Mouse (Mus musculus): ENCODE data around the gene Scn8a. TPM values are rescaled to one million over a fixed set of nuclear protein-coding genes. Genes with fewer than 3 reads are reported as not detected.

Scn8a gene
- polyA plus RNA-seq, 1 experiment from 2014 or later, result 3.6 TPM

DNA sequence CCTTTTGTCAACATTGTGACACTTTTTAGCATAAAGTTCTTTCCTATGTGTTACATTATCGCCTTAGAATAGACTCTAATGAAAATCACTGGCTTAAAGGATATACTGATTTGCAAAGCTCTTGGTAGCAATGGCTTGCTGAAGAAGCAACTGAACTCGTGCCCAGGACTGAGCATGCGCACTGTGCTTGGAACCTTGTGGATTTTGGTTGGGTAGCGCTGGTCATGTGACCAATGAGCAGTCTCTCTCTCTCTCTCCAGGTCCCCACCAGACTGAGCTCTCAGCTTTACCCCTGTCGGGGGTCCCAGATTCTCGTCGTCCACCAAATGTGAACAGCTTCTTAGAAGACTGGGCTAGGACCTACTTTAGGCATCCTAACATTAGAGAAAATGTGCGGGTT lies 32.9 kb upstream of the Scn8a start:
- H3K9ac ChIP-seq (replicated peaks; ENCODE audit: low read depth, low read length), result no peak overlapping the region
- WGBS, result 74% methylated on average over 8 of the region's 8 CpGs
- H3K9me3 ChIP-seq (ENCODE audit: control insufficient read depth, low read depth, low read length), result no peaks in the 10 kb centered on the region
- H3K36me3 ChIP-seq (ENCODE audit: control insufficient read depth, insufficient read depth, low read length), result no peaks in the 10 kb centered on the region
- no peaks in the 10 kb centered on the region for H3K4me1 ChIP-seq (ENCODE audit: control insufficient read depth, insufficient read depth, low read length)
- no peak overlapping the region for H3K4me3 ChIP-seq (ENCODE audit: low read depth, low read length)
- H3K4me2 ChIP-seq (replicated peaks; ENCODE audit: low read depth, low read length), result no peak overlapping the region
- ATAC-seq (ENCODE audit: insufficient number of reproducible peaks, insufficient read depth, low FRiP score, low read depth), result no peak
- H3K27me3 ChIP-seq (ENCODE audit: control insufficient read depth, insufficient read depth, low read length), result no peaks in the 10 kb centered on the region
- no peak overlapping the region for H3K27ac ChIP-seq (ENCODE audit: low read length)

DNA sequence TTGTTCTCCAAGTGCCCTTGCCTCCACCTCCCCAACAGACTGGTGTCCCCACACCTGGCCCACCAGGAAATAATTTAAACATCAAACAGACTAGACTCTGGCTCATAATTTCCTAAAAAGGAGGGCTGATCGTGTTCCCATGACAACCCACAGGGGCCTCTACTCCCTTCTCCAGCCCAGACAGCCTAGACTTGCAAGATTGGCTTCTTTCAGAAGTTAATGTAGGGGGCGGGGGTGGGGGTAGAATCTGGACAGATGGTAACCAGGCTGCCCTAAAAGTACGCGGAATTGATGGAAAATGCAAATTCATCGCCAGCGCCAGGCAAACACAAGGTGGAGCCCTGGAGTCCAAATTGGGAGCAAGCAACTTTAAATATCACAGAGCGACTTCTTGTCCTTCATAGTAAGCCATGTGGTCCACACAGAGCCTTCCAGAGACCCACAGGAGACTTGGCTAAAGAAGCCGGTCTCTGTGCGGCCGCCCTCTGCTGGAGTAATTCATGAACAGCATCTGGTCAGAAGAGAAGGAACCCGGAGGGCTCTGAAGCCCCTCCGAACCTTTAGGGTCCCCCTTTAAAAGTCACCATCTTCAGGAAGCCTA lies 31.0 kb upstream of the Scn8a start:
- ATAC-seq (ENCODE audit: insufficient number of reproducible peaks, insufficient read depth, low FRiP score, low read depth), result no peak; the same call in 1 of the 2 replicates

DNA sequence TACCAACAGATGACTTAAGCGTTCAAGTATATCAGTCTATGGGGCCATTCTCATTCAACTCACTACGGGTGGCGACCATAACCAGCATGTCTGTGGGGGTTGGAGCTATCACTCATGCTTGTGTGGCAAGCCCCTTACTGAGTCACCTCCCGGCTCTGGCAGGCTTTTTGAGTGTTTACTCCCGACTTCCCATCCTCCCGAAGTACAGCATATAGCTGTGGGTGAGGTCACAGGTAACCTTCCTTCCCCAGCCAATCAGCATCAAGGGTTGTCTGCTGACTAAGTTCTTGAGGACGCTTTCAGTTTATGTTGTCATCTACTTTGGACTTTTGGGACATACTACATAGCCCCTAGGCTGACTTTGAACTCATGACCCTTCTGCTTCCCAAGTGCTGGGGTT lies 25.3 kb upstream of the Scn8a start:
- no peak overlapping the region for H3K4me3 ChIP-seq (ENCODE audit: low read depth, low read length)
- H3K27ac ChIP-seq (ENCODE audit: low read length), result no peak overlapping the region; the same call in 1 of the 2 replicates
- no peak overlapping the region for H3K4me2 ChIP-seq (replicated peaks; ENCODE audit: low read depth, low read length)
- no peak overlapping the region for H3K9ac ChIP-seq (replicated peaks; ENCODE audit: low read depth, low read length)
- 72% methylated on average over 7 of the region's 7 CpGs for WGBS
- H3K27me3 ChIP-seq (ENCODE audit: control insufficient read depth, insufficient read depth, low read length), result no peaks in the 10 kb centered on the region
- H3K4me1 ChIP-seq (ENCODE audit: control insufficient read depth, insufficient read depth, low read length), result peaks cover 6% of the 10 kb centered on the region
- ATAC-seq (ENCODE audit: insufficient number of reproducible peaks, insufficient read depth, low FRiP score, low read depth), result no peak
- no peaks in the 10 kb centered on the region for H3K36me3 ChIP-seq (ENCODE audit: control insufficient read depth, insufficient read depth, low read length)
- H3K9me3 ChIP-seq (ENCODE audit: control insufficient read depth, low read depth, low read length), result no peaks in the 10 kb centered on the region

More for the DNA sequence above, 31.0 kb upstream of the Scn8a start:
- 40% methylated on average over 12 of the region's 12 CpGs for WGBS
- Histone ChIP-seq H3K9ac (replicated peaks; ENCODE audit: low read depth, low read length) (no peak overlapping the region), H3K27me3 (ENCODE audit: control insufficient read depth, insufficient read depth, low read length) (no peaks in the 10 kb centered on the region), H3K4me3 (ENCODE audit: low read depth, low read length) (no peak overlapping the region), H3K9me3 (ENCODE audit: control insufficient read depth, low read depth, low read length) (no peaks in the 10 kb centered on the region), H3K4me1 (ENCODE audit: control insufficient read depth, insufficient read depth, low read length) (no peaks in the 10 kb centered on the region), H3K27ac (ENCODE audit: low read length) (no peak overlapping the region), H3K4me2 (replicated peaks; ENCODE audit: low read depth, low read length) (no peak overlapping the region), H3K36me3 (ENCODE audit: control insufficient read depth, insufficient read depth, low read length) (no peaks in the 10 kb centered on the region)

DNA sequence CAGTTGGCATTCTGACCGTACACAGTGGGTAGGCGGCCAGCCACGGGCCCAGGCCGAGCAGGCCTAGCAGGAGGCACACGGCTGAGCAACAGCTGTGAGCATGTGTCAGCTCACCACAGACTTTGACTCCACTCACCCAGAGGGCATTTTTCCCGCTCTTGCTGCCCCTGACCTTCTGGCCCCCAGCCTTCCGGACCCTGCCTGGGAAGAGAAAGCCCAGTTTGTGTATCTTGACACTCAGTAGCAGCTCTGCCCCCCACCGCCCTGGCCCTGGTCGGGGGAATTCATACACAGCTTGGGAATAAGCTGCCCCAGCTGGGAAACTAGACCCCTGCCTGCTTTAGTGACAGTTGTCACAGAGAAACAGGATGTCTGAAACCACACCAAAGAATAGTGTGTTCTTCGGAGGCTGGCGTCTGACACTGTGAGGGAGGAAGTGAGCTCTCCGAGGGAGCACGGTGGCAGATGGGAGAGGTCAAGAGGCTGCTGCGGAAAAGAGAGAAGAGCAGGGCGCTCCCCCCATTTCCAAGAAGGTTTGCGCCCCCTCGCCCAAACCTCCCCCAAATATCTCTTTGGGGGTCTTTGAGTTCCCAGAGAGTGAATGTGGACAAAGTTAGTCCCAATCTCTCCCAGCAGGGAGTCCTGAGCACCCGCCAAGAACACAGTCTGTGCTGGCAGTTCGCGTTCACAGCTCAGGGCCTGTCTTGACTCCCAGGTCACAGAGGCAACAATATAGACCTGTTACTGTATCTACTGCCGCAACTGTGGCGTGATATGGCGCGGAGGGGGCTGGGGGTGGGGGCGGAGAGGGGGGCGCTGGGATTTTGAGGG lies 24.4 kb upstream of the Scn8a start:
- Histone ChIP-seq H3K9ac (replicated peaks; ENCODE audit: low read depth, low read length) (no peak overlapping the region), H3K27me3 (ENCODE audit: control insufficient read depth, insufficient read depth, low read length) (no peaks in the 10 kb centered on the region), H3K9me3 (ENCODE audit: control insufficient read depth, low read depth, low read length) (no peaks in the 10 kb centered on the region), H3K4me3 (ENCODE audit: low read depth, low read length) (no peak overlapping the region), H3K36me3 (ENCODE audit: control insufficient read depth, insufficient read depth, low read length) (no peaks in the 10 kb centered on the region), H3K4me1 (ENCODE audit: control insufficient read depth, insufficient read depth, low read length) (peaks cover 6% of the 10 kb centered on the region), H3K4me2 (replicated peaks; ENCODE audit: low read depth, low read length) (no peak overlapping the region), H3K27ac (ENCODE audit: low read length) (peak overlapping the region; percentile 55)
- 0 out of 2 replicates have a peak, but pooled peaks have one; percentile 28 for ATAC-seq (ENCODE audit: insufficient number of reproducible peaks, insufficient read depth, low FRiP score, low read depth)
- WGBS, result 45% methylated on average over 26 of the region's 26 CpGs

DNA sequence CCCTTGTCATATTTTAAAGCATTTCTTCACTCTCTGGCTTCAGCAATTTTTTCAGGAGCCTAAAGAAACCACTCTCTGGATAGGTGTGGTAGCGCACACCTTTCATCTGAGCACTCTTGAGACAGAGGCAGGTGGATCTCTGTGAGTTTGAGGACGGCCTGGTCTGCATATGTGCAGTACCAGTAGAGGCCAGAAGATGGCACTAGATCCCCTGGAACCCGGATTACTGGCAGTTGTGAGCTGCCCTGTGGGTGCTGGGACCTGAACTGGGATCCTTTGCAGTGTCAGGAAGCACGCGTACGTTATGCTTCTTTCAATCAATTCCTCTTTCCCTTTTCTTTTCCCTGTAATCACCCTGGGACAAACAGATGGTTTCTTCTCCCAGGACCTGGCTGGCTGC lies 22.5 kb upstream of the Scn8a start:
- no peak overlapping the region for H3K27ac ChIP-seq (ENCODE audit: low read length)
- H3K36me3 ChIP-seq (ENCODE audit: control insufficient read depth, insufficient read depth, low read length), result no peaks in the 10 kb centered on the region
- no peaks in the 10 kb centered on the region for H3K27me3 ChIP-seq (ENCODE audit: control insufficient read depth, insufficient read depth, low read length)
- peaks cover 6% of the 10 kb centered on the region for H3K4me1 ChIP-seq (ENCODE audit: control insufficient read depth, insufficient read depth, low read length)
- H3K9ac ChIP-seq (replicated peaks; ENCODE audit: low read depth, low read length), result no peak overlapping the region
- 86% methylated on average over 6 of the region's 6 CpGs for WGBS
- H3K4me2 ChIP-seq (replicated peaks; ENCODE audit: low read depth, low read length), result no peak overlapping the region
- H3K4me3 ChIP-seq (ENCODE audit: low read depth, low read length), result no peak overlapping the region
- H3K9me3 ChIP-seq (ENCODE audit: control insufficient read depth, low read depth, low read length), result no peaks in the 10 kb centered on the region
- ATAC-seq (ENCODE audit: insufficient number of reproducible peaks, insufficient read depth, low FRiP score, low read depth), result no peak

DNA sequence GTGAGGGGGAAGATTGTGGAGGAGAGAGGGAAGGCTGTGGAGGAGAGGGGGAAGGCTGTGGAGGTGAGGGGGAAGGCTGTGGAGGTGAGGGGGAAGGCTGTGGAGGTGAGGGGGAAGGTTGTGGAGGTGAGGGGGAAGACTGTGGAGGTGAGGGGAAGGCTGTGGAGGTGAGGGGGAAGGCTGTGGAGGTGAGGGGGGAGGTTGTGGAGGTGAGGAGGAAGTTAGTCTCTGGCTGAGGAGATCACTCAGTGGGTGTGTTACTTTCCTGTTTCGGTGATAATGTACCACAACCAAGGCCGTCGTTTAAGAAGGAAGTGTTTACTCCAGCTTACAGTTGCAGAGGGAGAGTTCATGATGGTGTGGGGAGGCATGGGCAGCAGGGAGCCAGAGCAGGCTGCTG lies 12.1 kb upstream of the Scn8a start:
- WGBS, result 71% methylated on average over 3 of the region's 3 CpGs
- Histone ChIP-seq H3K9ac (replicated peaks; ENCODE audit: low read depth, low read length) (no peak overlapping the region), H3K27ac (ENCODE audit: low read length) (no peak overlapping the region), H3K27me3 (ENCODE audit: control insufficient read depth, insufficient read depth, low read length) (no peaks in the 10 kb centered on the region), H3K4me1 (ENCODE audit: control insufficient read depth, insufficient read depth, low read length) (no peaks in the 10 kb centered on the region), H3K4me3 (ENCODE audit: low read depth, low read length) (no peak overlapping the region), H3K9me3 (ENCODE audit: control insufficient read depth, low read depth, low read length) (no peaks in the 10 kb centered on the region), H3K36me3 (ENCODE audit: control insufficient read depth, insufficient read depth, low read length) (no peaks in the 10 kb centered on the region), H3K4me2 (replicated peaks; ENCODE audit: low read depth, low read length) (no peak overlapping the region)
- ATAC-seq (ENCODE audit: insufficient number of reproducible peaks, insufficient read depth, low FRiP score, low read depth), result no peak

DNA sequence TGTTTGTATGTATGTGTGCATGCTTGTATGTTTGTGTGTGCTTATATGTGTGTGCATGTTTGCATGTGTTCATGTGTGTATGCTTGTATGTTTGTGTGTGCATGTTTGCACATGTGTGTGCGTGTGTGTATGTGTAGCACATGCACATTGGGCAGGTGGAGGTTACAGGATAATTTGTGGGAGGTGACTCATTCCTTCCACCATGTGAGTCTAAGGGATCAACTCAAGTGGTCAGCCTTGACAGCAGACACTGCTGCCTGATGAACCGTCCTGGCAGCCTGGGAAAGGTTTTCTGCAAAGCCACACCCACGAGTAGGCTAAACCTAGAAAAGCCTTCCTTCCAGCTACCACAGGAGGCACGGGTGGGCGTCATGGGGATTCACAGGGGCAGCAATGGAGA lies 8.8 kb upstream of the Scn8a start:
- no peaks in the 10 kb centered on the region for H3K27me3 ChIP-seq (ENCODE audit: control insufficient read depth, insufficient read depth, low read length)
- H3K4me2 ChIP-seq (replicated peaks; ENCODE audit: low read depth, low read length), result no peak overlapping the region
- ATAC-seq (ENCODE audit: insufficient number of reproducible peaks, insufficient read depth, low FRiP score, low read depth), result no peak
- H3K4me3 ChIP-seq (ENCODE audit: low read depth, low read length), result no peak overlapping the region
- no peaks in the 10 kb centered on the region for H3K36me3 ChIP-seq (ENCODE audit: control insufficient read depth, insufficient read depth, low read length)
- H3K9ac ChIP-seq (replicated peaks; ENCODE audit: low read depth, low read length), result no peak overlapping the region
- no peaks in the 10 kb centered on the region for H3K4me1 ChIP-seq (ENCODE audit: control insufficient read depth, insufficient read depth, low read length)
- WGBS, result 28% methylated on average over 5 of the region's 5 CpGs
- no peak overlapping the region for H3K27ac ChIP-seq (ENCODE audit: low read length)
- no peaks in the 10 kb centered on the region for H3K9me3 ChIP-seq (ENCODE audit: control insufficient read depth, low read depth, low read length)

DNA sequence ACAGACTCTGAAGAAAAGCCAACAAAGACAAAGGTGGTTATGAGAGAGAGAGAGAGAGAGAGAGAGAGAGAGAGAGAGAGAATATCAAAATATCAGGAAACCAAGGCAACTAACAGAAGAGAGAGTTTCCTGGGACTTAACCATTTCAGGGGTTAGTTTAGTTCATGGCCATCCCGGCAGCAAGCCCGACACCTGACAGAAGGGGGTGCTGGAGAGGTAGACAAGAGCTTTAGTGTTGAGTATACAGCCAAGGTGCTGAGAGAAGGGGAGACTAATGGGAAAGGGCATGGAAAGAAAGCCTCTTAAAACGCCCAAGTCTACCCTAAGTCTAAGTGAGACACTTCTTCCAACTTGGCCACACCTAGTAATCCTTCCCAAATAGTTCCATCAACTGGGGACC lies 4.1 kb upstream of the Scn8a start:
- no peaks in the 10 kb centered on the region for H3K36me3 ChIP-seq (ENCODE audit: control insufficient read depth, insufficient read depth, low read length)
- no peak overlapping the region for H3K4me2 ChIP-seq (replicated peaks; ENCODE audit: low read depth, low read length)
- H3K4me3 ChIP-seq (ENCODE audit: low read depth, low read length), result no peak overlapping the region
- peaks cover 8% of the 10 kb centered on the region; the same call in 1 of the 2 replicates for H3K27me3 ChIP-seq (ENCODE audit: control insufficient read depth, insufficient read depth, low read length)
- no peak overlapping the region for H3K27ac ChIP-seq (ENCODE audit: low read length)
- WGBS, result 51% methylated on average over 3 of the region's 3 CpGs
- H3K9ac ChIP-seq (replicated peaks; ENCODE audit: low read depth, low read length), result no peak overlapping the region
- ATAC-seq (ENCODE audit: insufficient number of reproducible peaks, insufficient read depth, low FRiP score, low read depth), result no peak
- no peaks in the 10 kb centered on the region for H3K9me3 ChIP-seq (ENCODE audit: control insufficient read depth, low read depth, low read length)
- H3K4me1 ChIP-seq (ENCODE audit: control insufficient read depth, insufficient read depth, low read length), result 0 out of 2 replicates have a peak, but pooled peaks cover 6% of the 10 kb centered on the region

All from stomach, embryonic 14.5 days (tissue).